Mouse (Mus musculus) heart, embryonic 11.5 days (tissue): ENCODE results near the gene Sult6b2. TPM values are rescaled to one million over a fixed set of nuclear protein-coding genes. Genes with fewer than 3 reads are reported as not detected.
A peak's percentile ranks its signal among the peaks of the same experiment; 100 is the strongest.

Source experiments
- ATAC-seq: fragments of 200-750 bp; cut with Nextera tagmentation; replicated peaks from 2 replicates; pipeline ENCODE4 v1.8.0; 2017; ENCODE audit warnings: moderate library complexity; ENCODE audit not compliant: insufficient number of reproducible peaks, low FRiP score, low TSS enrichment
- H3K27ac ChIP-seq: fragments of 300-500 bp; sonication (generic); 2 replicates; pipeline ENCODE4 v1.5.1; 2014; ENCODE audit warnings: mild to moderate bottlenecking, low read depth, low read length
- H3K27me3 ChIP-seq: fragments of 300-500 bp; sonication (generic); 2 replicates; pipeline ENCODE4 v1.6.1; 2014; ENCODE audit warnings: mild to moderate bottlenecking, low read length, mixed read lengths; ENCODE audit not compliant: control insufficient read depth, insufficient read depth
- H3K36me3 ChIP-seq: fragments of 300-500 bp; sonication (generic); 2 replicates; pipeline ENCODE4 v1.6.1; 2014; ENCODE audit warnings: mild to moderate bottlenecking, low read length, moderate library complexity, mixed read lengths; ENCODE audit not compliant: control insufficient read depth, insufficient read depth
- H3K4me1 ChIP-seq: fragments of 300-500 bp; sonication (generic); 2 replicates; pipeline ENCODE4 v1.6.1; 2014; ENCODE audit warnings: low read length; ENCODE audit not compliant: control insufficient read depth, insufficient read depth
- H3K4me2 ChIP-seq: fragments of 300-500 bp; sonication (generic); 2 replicates; pipeline ENCODE4 v1.6.1; 2014; ENCODE audit warnings: mild to moderate bottlenecking, moderate library complexity
- H3K4me3 ChIP-seq: fragments of 300-500 bp; sonication (generic); 2 replicates; pipeline ENCODE4 v1.5.1; 2014; ENCODE audit warnings: low read depth, low read length
- H3K9ac ChIP-seq: fragments of 300-500 bp; sonication (generic); 2 replicates; pipeline ENCODE4 v1.6.1; 2014; ENCODE audit warnings: mild to moderate bottlenecking, low read depth, low read length, moderate library complexity
- H3K9me3 ChIP-seq: fragments of 300-500 bp; sonication (generic); replicated peaks from 2 replicates; pipeline ENCODE4 v1.6.1; 2016; ENCODE audit warnings: low read length; ENCODE audit not compliant: control insufficient read depth
- WGBS: fragments of 180-500 bp; shearing (Covaris S2); extraction: QIAGEN DNeasy Blood & Tissue Kit; methylation state at CpG from one replicate; pipeline ENCODE4 v1.1.7; 2014; ENCODE audit not compliant: insufficient replicate concordance; 5-methylcytosine and 5-hydroxymethylcytosine counted together
- polyA plus RNA-seq: library from polyadenylated mRNA; unstranded; fragments of >200 nt; fragmentation: Nextera tagmentation; extraction: Ambion mirVana; gene quantifications from 2 replicates; pipeline ENCODE4 v1.2.1, GENCODE M21; 2014

Gene Sult6b2
- polyA plus RNA-seq, 1 experiment from 2014 or later, result 0.14 TPM

GRCm38 (mm10) chr6:142838501-142838900 lies 34.2 kb upstream of the Sult6b2 start:
- Histone ChIP-seq H3K4me3 (no peak overlapping the region), H3K4me1 (peaks cover 3% of the 10 kb centered on the region; the same call in 1 of the 2 replicates), H3K27me3 (0 out of 2 replicates have a peak, but pooled peaks cover 3% of the 10 kb centered on the region), H3K27ac (no peak overlapping the region), H3K9ac (no peak overlapping the region), H3K9me3 (no peaks in the 10 kb centered on the region), H3K4me2 (no peak overlapping the region), H3K36me3 (no peaks in the 10 kb centered on the region)
- WGBS, result 79% methylated on average over 1 of the region's 1 CpGs
- ATAC-seq, result no peak

- Histone ChIP-seq H3K9me3 (no peaks in the 10 kb centered on the region), H3K9ac (no peak overlapping the region), H3K4me1 (peaks cover 3% of the 10 kb centered on the region; the same call in 1 of the 2 replicates), H3K4me2 (no peak overlapping the region), H3K36me3 (no peaks in the 10 kb centered on the region), H3K4me3 (no peak overlapping the region), H3K27me3 (0 out of 2 replicates have a peak, but pooled peaks cover 3% of the 10 kb centered on the region), H3K27ac (no peak overlapping the region)
- 69% methylated on average over 9 of the region's 9 CpGs for WGBS
- ATAC-seq, result no peak
Measured at GRCm38 (mm10) chr6:142837326-142837725, 33.0 kb upstream of the Sult6b2 start.

GRCm38 (mm10) chr6:142835726-142836125 lies 31.4 kb upstream of the Sult6b2 start:
- Histone ChIP-seq H3K27ac (no peak overlapping the region), H3K4me1 (peaks cover 3% of the 10 kb centered on the region; the same call in 1 of the 2 replicates), H3K27me3 (0 out of 2 replicates have a peak, but pooled peaks cover 3% of the 10 kb centered on the region), H3K9me3 (no peaks in the 10 kb centered on the region), H3K9ac (no peak overlapping the region), H3K36me3 (no peaks in the 10 kb centered on the region), H3K4me3 (no peak overlapping the region), H3K4me2 (no peak overlapping the region)
- no peak for ATAC-seq
- WGBS, result 78% methylated on average over 18 of the region's 18 CpGs

- 34% methylated on average over 4 of the region's 4 CpGs for WGBS
- no peak overlapping the region for H3K27ac ChIP-seq
- ATAC-seq, result no peak
- no peaks in the 10 kb centered on the region for H3K36me3 ChIP-seq
- H3K27me3 ChIP-seq, result 0 out of 2 replicates have a peak, but pooled peaks cover 3% of the 10 kb centered on the region
- no peak overlapping the region for H3K4me2 ChIP-seq
- H3K9ac ChIP-seq, result no peak overlapping the region
- no peaks in the 10 kb centered on the region for H3K9me3 ChIP-seq
- no peak overlapping the region for H3K4me3 ChIP-seq
- H3K4me1 ChIP-seq, result peaks cover 3% of the 10 kb centered on the region; the same call in 1 of the 2 replicates
Measured at GRCm38 (mm10) chr6:142834911-142835310, 30.6 kb upstream of the Sult6b2 start.

- Histone ChIP-seq H3K4me1 (peaks cover 3% of the 10 kb centered on the region; the same call in 1 of the 2 replicates), H3K4me3 (no peak overlapping the region), H3K27me3 (0 out of 2 replicates have a peak, but pooled peaks cover 3% of the 10 kb centered on the region), H3K27ac (no peak overlapping the region), H3K36me3 (no peaks in the 10 kb centered on the region), H3K4me2 (no peak overlapping the region), H3K9me3 (no peaks in the 10 kb centered on the region), H3K9ac (no peak overlapping the region)
- 60% methylated on average over 3 of the region's 3 CpGs for WGBS
- ATAC-seq, result no peak; the same call in 1 of the 2 replicates
Measured at GRCm38 (mm10) chr6:142831706-142832105, 27.4 kb upstream of the Sult6b2 start.

- H3K4me3 ChIP-seq, result no peak overlapping the region
- H3K9me3 ChIP-seq, result no peaks in the 10 kb centered on the region
- H3K4me1 ChIP-seq, result peaks cover 3% of the 10 kb centered on the region; the same call in 1 of the 2 replicates
- peak; percentile 49; the same call in 1 of the 2 replicates for ATAC-seq
- no peak overlapping the region for H3K27ac ChIP-seq
- no peaks in the 10 kb centered on the region for H3K36me3 ChIP-seq
- no peak overlapping the region for H3K9ac ChIP-seq
- WGBS, result 6% methylated on average over 8 of the region's 8 CpGs
- 0 out of 2 replicates have a peak, but pooled peaks cover 3% of the 10 kb centered on the region for H3K27me3 ChIP-seq
- no peak overlapping the region; the same call in 1 of the 2 replicates for H3K4me2 ChIP-seq
Measured at GRCm38 (mm10) chr6:142831243-142831642, 26.9 kb upstream of the Sult6b2 start.

GRCm38 (mm10) chr6:142830221-142830620 lies 25.9 kb upstream of the Sult6b2 start:
- ATAC-seq, result no peak
- 86% methylated on average over 3 of the region's 3 CpGs for WGBS
- Histone ChIP-seq H3K4me3 (no peak overlapping the region), H3K4me2 (no peak overlapping the region), H3K9me3 (no peaks in the 10 kb centered on the region), H3K36me3 (no peaks in the 10 kb centered on the region), H3K9ac (no peak overlapping the region), H3K4me1 (peaks cover 3% of the 10 kb centered on the region; the same call in 1 of the 2 replicates), H3K27ac (no peak overlapping the region), H3K27me3 (0 out of 2 replicates have a peak, but pooled peaks cover 3% of the 10 kb centered on the region)

GRCm38 (mm10) chr6:142825449-142825848 lies 21.1 kb upstream of the Sult6b2 start:
- H3K27me3 ChIP-seq, result no peaks in the 10 kb centered on the region
- ATAC-seq, result no peak
- H3K36me3 ChIP-seq, result no peaks in the 10 kb centered on the region
- H3K4me1 ChIP-seq, result no peaks in the 10 kb centered on the region
- no peaks in the 10 kb centered on the region for H3K9me3 ChIP-seq
- H3K4me2 ChIP-seq, result no peak overlapping the region
- no peak overlapping the region for H3K9ac ChIP-seq
- WGBS, result 85% methylated on average over 5 of the region's 5 CpGs
- no peak overlapping the region for H3K4me3 ChIP-seq
- no peak overlapping the region for H3K27ac ChIP-seq
